Mouse (Mus musculus): Measurements from ENCODE around the gene Pmfbp1. TPM values are rescaled to one million over a fixed set of nuclear protein-coding genes. Genes with fewer than 3 reads are reported as not detected.

Pmfbp1 gene
- polyA plus RNA-seq, 1 experiment from 2014 or later: 3.1 TPM

DNA sequence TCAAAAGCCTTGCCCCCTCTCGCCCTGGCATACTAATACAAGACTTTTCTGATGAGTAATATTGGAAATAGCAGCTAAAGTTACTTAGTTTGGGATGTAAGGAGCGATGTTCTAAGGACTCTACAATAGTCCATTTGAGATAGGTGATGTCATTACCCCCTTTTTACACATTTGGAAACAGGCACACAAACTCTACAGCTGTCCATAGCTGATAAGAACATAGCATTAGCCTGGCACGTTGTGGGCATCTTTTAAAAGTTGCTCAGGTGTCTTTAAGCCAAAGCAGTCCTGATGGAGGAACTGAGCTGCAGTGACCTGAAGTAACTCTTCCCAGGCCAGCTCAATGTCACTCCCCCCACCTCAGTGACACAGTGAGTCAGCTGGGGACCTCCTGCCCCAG is 97.5 kb downstream of the Pmfbp1 start:
- Histone ChIP-seq H3K4me2 (no peak overlapping the region), H3K27ac (ENCODE audit: low read depth, low read length) (no peak overlapping the region), H3K9me3 (ENCODE audit: control insufficient read depth, low read length) (no peaks in the 10 kb centered on the region), H3K4me3 (ENCODE audit: low read depth, low read length) (no peak overlapping the region), H3K9ac (ENCODE audit: low read length) (no peak overlapping the region), H3K36me3 (ENCODE audit: control insufficient read depth, insufficient read depth, low read length) (no peaks in the 10 kb centered on the region), H3K27me3 (ENCODE audit: control insufficient read depth, insufficient read depth, low read length) (no peaks in the 10 kb centered on the region), H3K4me1 (ENCODE audit: control insufficient read depth, insufficient read depth, low read length) (no peaks in the 10 kb centered on the region)
- no peak for DNase-seq (ENCODE audit: low spot score, missing footprints)
- 88% methylated on average over 3 of the region's 3 CpGs for WGBS
- no peak for ATAC-seq (ENCODE audit: low FRiP score)

DNA sequence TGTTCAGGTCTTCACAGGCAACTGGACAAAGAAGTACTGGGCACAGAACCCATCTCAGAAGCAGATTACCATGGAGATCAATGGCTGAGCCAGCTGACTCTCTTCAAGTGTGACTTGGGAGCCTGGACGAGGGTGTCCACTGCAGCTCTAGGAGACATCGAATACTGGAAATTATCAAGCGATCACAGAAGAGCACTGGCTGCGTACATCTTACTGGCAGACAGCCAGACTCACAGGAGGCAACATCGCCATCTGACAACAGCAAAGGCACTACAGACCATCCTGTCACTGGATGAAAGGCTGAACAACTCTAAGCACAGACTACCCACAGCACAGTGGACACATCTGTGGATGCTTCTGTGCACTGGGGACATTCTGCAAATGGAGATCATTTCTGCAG is 98.3 kb downstream of the Pmfbp1 start:
- no peak overlapping the region for H3K9ac ChIP-seq (ENCODE audit: low read length)
- DNase-seq (ENCODE audit: low spot score, missing footprints) (no peak), ATAC-seq (ENCODE audit: low FRiP score) (no peak)
- H3K4me2 ChIP-seq: no peak overlapping the region
- H3K4me3 ChIP-seq (ENCODE audit: low read depth, low read length): no peak overlapping the region
- H3K27ac ChIP-seq (ENCODE audit: low read depth, low read length): no peak overlapping the region
- H3K4me1 ChIP-seq (ENCODE audit: control insufficient read depth, insufficient read depth, low read length): no peaks in the 10 kb centered on the region
- WGBS: 96% methylated on average over 5 of the region's 5 CpGs
- no peaks in the 10 kb centered on the region for H3K27me3 ChIP-seq (ENCODE audit: control insufficient read depth, insufficient read depth, low read length)
- no peaks in the 10 kb centered on the region for H3K9me3 ChIP-seq (ENCODE audit: control insufficient read depth, low read length)
- no peaks in the 10 kb centered on the region for H3K36me3 ChIP-seq (ENCODE audit: control insufficient read depth, insufficient read depth, low read length)

Other genes starting within 250 kb of the Pmfbp1 start
- gene Dhx38, start 71.8 kb downstream of the Pmfbp1 start, polyA plus RNA-seq (2014; fragmentation: Nextera tagmentation; extraction: Ambion mirVana): 18.7 and 22.0 TPM in 2 replicates
- 28.2 and 31.4 TPM in 2 replicates for gene Txnl4b, start 71.9 kb downstream of the Pmfbp1 start, polyA plus RNA-seq (2014; fragmentation: Nextera tagmentation; extraction: Ambion mirVana)
- 0.33 and 0.34 TPM in 2 replicates for gene Hp, start 85.1 kb downstream of the Pmfbp1 start, polyA plus RNA-seq (2014; fragmentation: Nextera tagmentation; extraction: Ambion mirVana)
- 38.5 and 44.9 TPM in 2 replicates for gene Dhodh, start 114.6 kb downstream of the Pmfbp1 start, polyA plus RNA-seq (2014; fragmentation: Nextera tagmentation; extraction: Ambion mirVana)
- gene Pkd1l3, start 120.5 kb downstream of the Pmfbp1 start, polyA plus RNA-seq (2014; fragmentation: Nextera tagmentation; extraction: Ambion mirVana): 0.20 and 0.36 TPM in 2 replicates
- gene Ist1, start 199.2 kb downstream of the Pmfbp1 start, polyA plus RNA-seq (2014; fragmentation: Nextera tagmentation; extraction: Ambion mirVana): 182 and 187 TPM in 2 replicates
- gene Zfp821, start 211.5 kb downstream of the Pmfbp1 start, polyA plus RNA-seq (2014; fragmentation: Nextera tagmentation; extraction: Ambion mirVana): 50.9 and 52.4 TPM in 2 replicates
- gene Atxn1l, start 243.7 kb downstream of the Pmfbp1 start, polyA plus RNA-seq (2014; fragmentation: Nextera tagmentation; extraction: Ambion mirVana): 4.9 and 5.4 TPM in 2 replicates